Mouse (Mus musculus) thymus, adult 2 months (tissue): ENCODE measurements around the gene Cyfip1. TPM values are rescaled to one million over a fixed set of nuclear protein-coding genes. Genes with fewer than 3 reads are reported as not detected.

ENCODE experiments used
- DNase-seq: peaks from one replicate; pipeline ENCODE4 v3.0.0; 2021
- H3K27ac ChIP-seq: fragments of 200-500 bp; 2 replicates; pipeline ENCODE4 v1.5.1; 2012; ENCODE audit warnings: low read length, control low read depth; ENCODE audit not compliant: control insufficient read depth, insufficient read depth
- H3K27me3 ChIP-seq: fragments of 200-500 bp; 2 replicates; pipeline ENCODE4 v1.6.1; 2012; ENCODE audit warnings: mild to moderate bottlenecking, low read length, moderate library complexity, mixed read lengths; ENCODE audit not compliant: control insufficient read depth, insufficient read depth
- H3K36me3 ChIP-seq: fragments of 200-500 bp; 2 replicates; pipeline ENCODE4 v1.6.1; 2012; ENCODE audit warnings: mild to moderate bottlenecking, low read length, moderate library complexity; ENCODE audit not compliant: control insufficient read depth, insufficient read depth
- H3K4me1 ChIP-seq: fragments of 200-500 bp; replicated peaks from 2 replicates; pipeline ENCODE4 v1.6.1; 2012; ENCODE audit warnings: low read length; ENCODE audit not compliant: control insufficient read depth, insufficient read depth
- H3K4me3 ChIP-seq: fragments of 200-500 bp; 2 replicates; pipeline ENCODE4 v1.5.1; 2012; ENCODE audit warnings: mild to moderate bottlenecking, low read length, control low read depth, moderate library complexity; ENCODE audit not compliant: control insufficient read depth, insufficient read depth
- CTCF ChIP-seq: fragments of 200-500 bp; IDR thresholded peaks from 2 replicates; pipeline ENCODE4 v1.5.1; 2012; ENCODE audit warnings: mild to moderate bottlenecking, control low read depth, low read length, moderate library complexity, borderline replicate concordance; ENCODE audit not compliant: control insufficient read depth, poor library complexity, insufficient read depth; ENCODE audit errors: extremely low read depth
- POLR2A ChIP-seq: fragments of 200-500 bp; IDR thresholded peaks from 2 replicates; pipeline ENCODE4 v1.6.1; 2012; ENCODE audit warnings: mild to moderate bottlenecking, low read length, control low read depth, moderate library complexity; ENCODE audit not compliant: control insufficient read depth, poor library complexity, insufficient read depth; ENCODE audit errors: extremely low read depth
- WGBS: fragments of 180-500 bp; shearing (Covaris S2); methylation state at CpG from one replicate; pipeline ENCODE4 v1.1.7; 2018; 5-methylcytosine and 5-hydroxymethylcytosine counted together
- polyA plus RNA-seq: library from polyadenylated mRNA; depleted of rRNA; stranded (reverse); fragments of >200 nt; gene quantifications from 2 replicates; pipeline ENCODE4 v1.2.3, GENCODE M21; 2012; rRNA removed

The Cyfip1 gene
- 14.0 and 15.7 TPM in 2 replicates for polyA plus RNA-seq

GRCm38 (mm10) chr7:55841445-55841844 lies at the start of gene Cyfip1:
Cyfip1 (plus strand) TSS chr7:55841745.
- peaks cover 8% of the 10 kb centered on the region; the same call in 1 of the 2 replicates for H3K4me1 ChIP-seq
- peaks cover 11% of the 10 kb centered on the region; the same call in 1 of the 2 replicates for H3K27me3 ChIP-seq
- H3K27ac ChIP-seq: no peak within 1 kb of the TSS
- TF ChIP-seq POLR2A: no peak
- TF ChIP-seq CTCF: no peak
- WGBS: 80% methylated on average over 7 of the region's 7 CpGs
- no peak for DNase-seq
- H3K4me3 ChIP-seq: peak within 1 kb of the TSS; percentile 62
- H3K36me3 ChIP-seq: no peaks in the 10 kb centered on the region

DNA sequence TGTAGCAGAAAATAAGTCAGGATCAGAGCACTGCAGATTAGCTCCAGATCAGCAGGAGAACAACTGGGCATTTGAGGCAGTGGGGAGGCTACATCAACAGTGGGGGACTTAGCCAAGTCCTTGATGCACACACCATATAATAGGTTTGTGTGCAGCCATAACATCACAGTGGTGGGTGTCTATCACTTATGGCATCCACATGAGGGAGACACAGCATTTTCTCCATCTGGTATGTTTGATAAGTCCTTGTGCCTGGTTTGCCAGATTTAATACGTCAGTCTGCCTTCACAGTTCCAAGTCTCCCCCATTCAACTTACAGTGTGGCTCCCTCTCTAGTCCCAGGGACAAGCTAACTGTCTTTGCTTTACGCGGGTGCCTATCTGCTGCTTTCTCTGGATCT lies 49.3 kb upstream of the Cyfip1 start:
- Histone ChIP-seq H3K27ac (no peak overlapping the region), H3K4me3 (no peak overlapping the region), H3K36me3 (peaks cover 12% of the 10 kb centered on the region; the same call in 1 of the 2 replicates), H3K4me1 (peaks cover 2% of the 10 kb centered on the region), H3K27me3 (no peaks in the 10 kb centered on the region)
- no peak for TF ChIP-seq POLR2A
- DNase-seq: no peak
- WGBS: 98% methylated on average over 3 of the region's 3 CpGs

GRCm38 (mm10) chr7:55793236-55793951 lies 48.2 kb upstream of the Cyfip1 start:
- Histone ChIP-seq H3K27me3 (no peaks in the 10 kb centered on the region), H3K4me3 (peak overlapping the region; percentile 70), H3K27ac (no peak overlapping the region), H3K36me3 (peaks cover 20% of the 10 kb centered on the region; the same call in 1 of the 2 replicates), H3K4me1 (peaks cover 2% of the 10 kb centered on the region)
- 47% methylated on average over 13 of the region's 13 CpGs for WGBS
- TF ChIP-seq POLR2A: no peak
- no peak for TF ChIP-seq CTCF
- DNase-seq: no peak

- TF ChIP-seq POLR2A (peak; percentile 82), CTCF (peak; percentile 45; the same call in 1 of the 2 replicates)
- H3K27me3 ChIP-seq: no peaks in the 10 kb centered on the region
- H3K4me3 ChIP-seq: peak within 1 kb of the TSS; percentile 70
- H3K27ac ChIP-seq: no peak within 1 kb of the TSS
- H3K4me1 ChIP-seq: peaks cover 2% of the 10 kb centered on the region
- H3K36me3 ChIP-seq: peaks cover 25% of the 10 kb centered on the region; the same call in 1 of the 2 replicates
- under 1% methylated on average over 51 of the region's 51 CpGs for WGBS
- peak; percentile 95 for DNase-seq
These were observed 47.5 kb upstream of the Cyfip1 start, which contains the start of gene Tubgcp5 for GRCm38 (mm10) chr7:55793952-55794603. Tubgcp5 (plus strand) TSS chr7:55794154.

DNA sequence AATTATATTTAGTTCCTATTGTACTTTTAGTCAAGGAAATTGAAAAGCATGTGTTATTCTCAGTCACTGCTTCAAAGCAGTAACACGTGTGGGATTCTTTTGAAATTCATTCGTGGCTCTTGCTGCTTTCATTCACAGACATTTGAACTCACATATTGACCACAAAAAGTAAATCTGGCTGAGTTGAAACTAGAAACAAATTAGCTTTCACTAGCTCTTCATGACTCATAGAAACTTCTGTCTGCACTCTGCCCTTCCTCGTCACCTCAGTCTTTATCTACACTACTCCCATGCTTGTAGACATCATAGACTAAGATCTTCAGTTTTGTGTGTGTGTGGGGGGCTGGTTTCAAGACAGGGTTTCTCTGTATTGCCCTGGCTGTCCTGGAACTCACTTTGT lies 41.6 kb upstream of the Cyfip1 start:
- TF ChIP-seq CTCF (no peak), POLR2A (no peak)
- Histone ChIP-seq H3K36me3 (peaks cover 66% of the 10 kb centered on the region), H3K27me3 (no peaks in the 10 kb centered on the region), H3K27ac (no peak overlapping the region), H3K4me3 (no peak overlapping the region), H3K4me1 (peaks cover 2% of the 10 kb centered on the region)
- WGBS: 58% methylated on average over 3 of the region's 3 CpGs
- DNase-seq: no peak

GRCm38 (mm10) chr7:55809967-55810366 lies 31.6 kb upstream of the Cyfip1 start:
- WGBS: 89% methylated on average over 2 of the region's 2 CpGs
- peaks cover 63% of the 10 kb centered on the region for H3K36me3 ChIP-seq
- H3K27ac ChIP-seq: no peak overlapping the region
- H3K4me3 ChIP-seq: no peak overlapping the region
- TF ChIP-seq POLR2A (no peak), CTCF (no peak)
- no peak for DNase-seq
- H3K27me3 ChIP-seq: no peaks in the 10 kb centered on the region
- no peaks in the 10 kb centered on the region for H3K4me1 ChIP-seq
